Mouse (Mus musculus) megakaryocyte, embryonic 14.5 days (primary cell): ENCODE measurements around the gene AC134908.4. TPM values are rescaled to one million over a fixed set of nuclear protein-coding genes. Genes with fewer than 3 reads are reported as not detected.
"Not testable (repeated sequence)": the region's sequence is repeated elsewhere in the genome, so short reads cannot be mapped to it uniquely, and the experiment has no call there.

Source experiments
- H3K27me3 ChIP-seq: replicated peaks from 2 replicates; pipeline ENCODE3; 2012; ENCODE audit warnings: inconsistent platforms
- H3K36me3 ChIP-seq: replicated peaks from 2 replicates; pipeline ENCODE3; 2012; ENCODE audit warnings: low read length, inconsistent platforms, mixed read lengths
- H3K4me1 ChIP-seq: 2 replicates; pipeline ENCODE4 v1.6.1; 2012; ENCODE audit warnings: inconsistent platforms
- H3K4me3 ChIP-seq: replicated peaks from 2 replicates; pipeline ENCODE3; 2012; ENCODE audit warnings: moderate library complexity, mild to moderate bottlenecking, inconsistent platforms
- H3K9me3 ChIP-seq: 2 replicates; pipeline ENCODE4 v1.6.1; 2012; ENCODE audit warnings: inconsistent platforms
- FLI1 ChIP-seq: IDR thresholded peaks from 2 replicates; pipeline ENCODE4 v1.6.1; 2012; ENCODE audit warnings: low read length, inconsistent platforms, mixed read lengths
- GATA1 ChIP-seq: IDR thresholded peaks from 3 replicates; pipeline ENCODE4 v1.6.1; 2012; ENCODE audit warnings: mixed read lengths, low read length, inconsistent platforms, borderline replicate concordance
- polyA plus RNA-seq: library from polyadenylated mRNA; stranded (reverse); fragments of >175 nt; gene quantifications from 2 replicates; pipeline ENCODE4 v1.2.3, GENCODE M21; 2012; ENCODE audit warnings: low replicate concordance; ENCODE audit not compliant: insufficient read depth

AC134908.4 gene
- polyA plus RNA-seq, 1 experiment, result not detected

GRCm38 (mm10) chr17:25756378-25757242, 38.8 kb downstream of the AC134908.4 start:
- Histone ChIP-seq H3K4me3 (no peak overlapping the region), H3K9me3 (no peaks in the 10 kb centered on the region), H3K27me3 (peaks cover 72% of the 10 kb centered on the region), H3K36me3 (no peaks in the 10 kb centered on the region), H3K4me1 (no peaks in the 10 kb centered on the region)
- no peak for TF ChIP-seq FLI1
- no peak for TF ChIP-seq GATA1

DNA sequence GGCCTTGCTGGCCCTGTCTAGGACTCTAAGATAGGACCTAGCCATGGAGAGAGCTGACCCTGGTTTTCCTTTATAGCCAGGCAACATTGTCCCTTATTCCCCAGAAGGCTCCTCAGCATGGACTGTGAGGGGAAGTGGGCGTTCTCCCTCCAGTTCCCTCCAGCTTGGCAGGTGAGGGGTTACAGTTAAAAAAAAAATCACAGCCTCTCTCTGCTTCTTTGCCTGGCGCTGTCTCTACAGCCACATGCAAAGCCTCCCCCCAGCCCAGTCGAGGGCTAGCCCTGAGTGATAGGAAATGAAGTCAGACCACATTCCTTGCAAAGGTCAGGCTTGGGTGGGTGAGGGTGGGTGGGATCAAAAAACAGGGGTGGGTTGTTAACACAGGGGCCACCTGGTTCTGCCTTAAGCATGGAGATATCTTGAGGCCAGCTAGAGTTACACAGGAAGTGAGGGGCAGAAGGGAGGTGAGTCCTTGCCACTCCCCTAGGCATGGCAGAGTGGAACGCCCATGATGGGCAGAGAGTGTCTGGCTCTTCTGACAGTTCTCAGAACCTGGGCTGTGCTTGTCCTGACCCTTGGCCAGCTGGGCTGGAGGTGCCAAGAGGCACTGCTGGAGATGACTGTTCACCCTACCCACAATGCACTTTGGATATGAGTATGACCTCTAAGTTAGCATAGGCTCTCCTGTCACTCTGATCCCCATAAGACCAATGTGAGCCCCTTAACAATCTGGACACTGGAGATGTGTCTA, 39.7 kb downstream of the AC134908.4 start:
- H3K9me3 ChIP-seq, result no peaks in the 10 kb centered on the region
- TF ChIP-seq GATA1 (no peak), FLI1 (no peak)
- H3K36me3 ChIP-seq, result no peaks in the 10 kb centered on the region
- H3K27me3 ChIP-seq, result peaks cover 76% of the 10 kb centered on the region
- no peaks in the 10 kb centered on the region for H3K4me1 ChIP-seq
- no peak overlapping the region for H3K4me3 ChIP-seq

DNA sequence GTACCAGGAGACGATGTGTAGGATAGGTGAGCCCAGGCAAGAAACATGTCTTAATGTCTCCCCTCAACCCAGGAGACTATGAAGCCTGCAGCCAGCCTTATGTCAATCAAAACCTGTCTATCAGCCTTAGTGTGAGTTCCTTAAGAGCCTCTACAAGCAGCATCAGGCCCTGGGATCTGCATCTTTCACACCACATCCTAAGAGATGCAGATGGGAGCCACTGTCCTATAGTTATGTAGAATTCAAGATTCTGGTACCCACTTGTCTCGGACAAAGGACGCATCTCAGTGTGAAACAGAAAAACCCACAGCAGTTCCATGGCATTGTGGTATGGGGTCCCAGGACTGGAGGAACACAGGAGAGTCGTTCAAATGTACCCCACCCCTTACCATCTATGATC, 40.4 kb downstream of the AC134908.4 start:
- Histone ChIP-seq H3K27me3 (peaks cover 81% of the 10 kb centered on the region), H3K4me3 (no peak overlapping the region)
- TF ChIP-seq FLI1 (no peak), GATA1 (no peak)

GRCm38 (mm10) chr17:25754241-25754640, 41.2 kb downstream of the AC134908.4 start, which contains the start of gene Msln:
Gene Msln (minus strand): TSS chr17:25754378.
- H3K9me3 ChIP-seq, result no peaks in the 10 kb centered on the region
- no peak within 1 kb of the TSS for H3K4me3 ChIP-seq
- H3K27me3 ChIP-seq, result peaks cover 86% of the 10 kb centered on the region
- H3K36me3 ChIP-seq, result no peaks in the 10 kb centered on the region
- H3K4me1 ChIP-seq, result no peaks in the 10 kb centered on the region
- TF ChIP-seq GATA1 (no peak), FLI1 (no peak)

More for the DNA sequence above, 40.4 kb downstream of the AC134908.4 start:
- no peaks in the 10 kb centered on the region for H3K9me3 ChIP-seq
- no peaks in the 10 kb centered on the region for H3K4me1 ChIP-seq
- no peaks in the 10 kb centered on the region for H3K36me3 ChIP-seq

GRCm38 (mm10) chr17:25751446-25751845, 44.0 kb downstream of the AC134908.4 start:
- Histone ChIP-seq H3K4me1 (no peaks in the 10 kb centered on the region), H3K36me3 (no peaks in the 10 kb centered on the region), H3K9me3 (no peaks in the 10 kb centered on the region), H3K27me3 (peaks cover 83% of the 10 kb centered on the region), H3K4me3 (no peak overlapping the region)
- TF ChIP-seq GATA1 (no peak), FLI1 (no peak)

GRCm38 (mm10) chr17:25749314-25749713, 46.1 kb downstream of the AC134908.4 start:
- H3K9me3 ChIP-seq, result no peaks in the 10 kb centered on the region
- peaks cover 80% of the 10 kb centered on the region for H3K27me3 ChIP-seq
- no peak for TF ChIP-seq GATA1
- no peak for TF ChIP-seq FLI1

DNA sequence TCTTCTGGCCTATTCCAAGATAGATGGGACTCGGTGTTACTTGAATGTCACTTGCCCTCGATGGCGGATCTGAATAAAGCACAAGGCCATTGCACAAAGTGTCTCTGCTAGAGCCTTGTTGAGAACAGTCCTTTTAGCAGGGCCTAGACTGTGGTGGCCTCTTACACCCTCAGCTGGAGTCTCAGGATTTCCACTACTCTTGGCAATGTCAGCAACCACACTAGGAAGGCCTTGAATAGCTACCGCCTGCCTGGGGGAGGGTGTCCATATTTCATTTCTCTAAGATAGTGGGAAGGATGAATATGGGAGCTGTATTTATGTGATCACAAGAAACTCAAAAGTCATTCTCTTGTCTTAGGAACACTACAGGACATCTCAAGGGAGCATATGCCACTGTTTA, 47.2 kb downstream of the AC134908.4 start:
- Histone ChIP-seq H3K4me3 (no peak overlapping the region), H3K27me3 (peaks cover 77% of the 10 kb centered on the region), H3K36me3 (no peaks in the 10 kb centered on the region), H3K4me1 (no peaks in the 10 kb centered on the region), H3K9me3 (no peaks in the 10 kb centered on the region)
- no peak for TF ChIP-seq GATA1
- no peak for TF ChIP-seq FLI1

More at GRCm38 (mm10) chr17:25749314-25749713, 46.1 kb downstream of the AC134908.4 start:
- no peaks in the 10 kb centered on the region for H3K36me3 ChIP-seq
- H3K4me3 ChIP-seq, result no peak overlapping the region
- H3K4me1 ChIP-seq, result no peaks in the 10 kb centered on the region

- no peaks in the 10 kb centered on the region for H3K4me1 ChIP-seq
- no peak for TF ChIP-seq GATA1
- TF ChIP-seq FLI1, result no peak
- H3K36me3 ChIP-seq, result no peaks in the 10 kb centered on the region
- no peak overlapping the region for H3K4me3 ChIP-seq
- H3K9me3 ChIP-seq, result no peaks in the 10 kb centered on the region
- H3K27me3 ChIP-seq, result peaks cover 60% of the 10 kb centered on the region
Measured at GRCm38 (mm10) chr17:25744311-25744710, 51.1 kb downstream of the AC134908.4 start.

GRCm38 (mm10) chr17:25743831-25744230, 51.6 kb downstream of the AC134908.4 start:
- Histone ChIP-seq H3K9me3 (no peaks in the 10 kb centered on the region), H3K4me1 (no peaks in the 10 kb centered on the region), H3K4me3 (no peak overlapping the region), H3K36me3 (no peaks in the 10 kb centered on the region), H3K27me3 (peaks cover 62% of the 10 kb centered on the region)
- TF ChIP-seq FLI1 (no peak), GATA1 (no peak)

- peaks cover 70% of the 10 kb centered on the region for H3K27me3 ChIP-seq
- H3K36me3 ChIP-seq, H3K4me1 ChIP-seq, H3K9me3 ChIP-seq, H3K4me3 ChIP-seq: not testable (repeated sequence)
Measured at GRCm38 (mm10) chr17:25741471-25741870, 54.0 kb downstream of the AC134908.4 start.

Other genes starting within 250 kb of the AC134908.4 start
- 3.8 TPM in 1 of 2 replicates, not detected in the other for gene Sox8, start 225.0 kb downstream of the AC134908.4 start, polyA plus RNA-seq
- 17.8 and 34.8 TPM in 2 replicates for gene Lmf1, start 216.6 kb downstream of the AC134908.4 start, polyA plus RNA-seq
- not detected in 2 replicates for gene Gng13, start 78.5 kb downstream of the AC134908.4 start, polyA plus RNA-seq
- 4.6 and 30.7 TPM in 2 replicates for gene Chtf18, start 68.2 kb downstream of the AC134908.4 start, polyA plus RNA-seq
- gene Rpusd1, start 68.0 kb downstream of the AC134908.4 start, polyA plus RNA-seq, result 27.9 and 63.5 TPM in 2 replicates
- gene Mslnl, start 59.6 kb downstream of the AC134908.4 start, polyA plus RNA-seq, result 1.1 TPM in 1 of 2 replicates, not detected in the other
- not detected in 2 replicates for gene Msln, start 41.3 kb downstream of the AC134908.4 start, polyA plus RNA-seq
- gene Narfl, start 21.9 kb downstream of the AC134908.4 start, polyA plus RNA-seq, result 5.5 and 12.7 TPM in 2 replicates
- gene Haghl, start 10.0 kb downstream of the AC134908.4 start, polyA plus RNA-seq, result 14.8 and 29.7 TPM in 2 replicates
- not detected in 2 replicates for gene Ccdc78, start 9.1 kb downstream of the AC134908.4 start, polyA plus RNA-seq
- 17.4 and 23.4 TPM in 2 replicates for gene Fam173a, start 2.8 kb downstream of the AC134908.4 start, polyA plus RNA-seq
- 59.9 and 91.1 TPM in 2 replicates for gene Metrn, start 1.5 kb upstream of the AC134908.4 start, polyA plus RNA-seq
- gene Fbxl16, start 13.4 kb upstream of the AC134908.4 start, polyA plus RNA-seq, result 0.15 TPM in 1 of 2 replicates, not detected in the other
- gene Wdr24, start 28.0 kb upstream of the AC134908.4 start, polyA plus RNA-seq, result 6.4 and 8.2 TPM in 2 replicates
- gene Jmjd8, start 33.2 kb upstream of the AC134908.4 start, polyA plus RNA-seq, result 2.4 and 7.8 TPM in 2 replicates
- gene Stub1, start 37.7 kb upstream of the AC134908.4 start, polyA plus RNA-seq, result 34.5 and 115 TPM in 2 replicates
- 2.9 and 3.8 TPM in 2 replicates for gene Rhbdl1, start 41.6 kb upstream of the AC134908.4 start, polyA plus RNA-seq
- gene Gm20683, start 46.1 kb upstream of the AC134908.4 start, polyA plus RNA-seq, result 3.0 and 5.2 TPM in 2 replicates
- gene Rhot2, start 49.2 kb upstream of the AC134908.4 start, polyA plus RNA-seq, result 59.4 and 75.2 TPM in 2 replicates
- gene Wdr90, start 65.8 kb upstream of the AC134908.4 start, polyA plus RNA-seq, result 6.0 and 10.1 TPM in 2 replicates
- gene Mcrip2, start 73.1 kb upstream of the AC134908.4 start, polyA plus RNA-seq, result 77.6 and 205 TPM in 2 replicates
- 22.6 and 23.9 TPM in 2 replicates for gene Mettl26, start 79.4 kb upstream of the AC134908.4 start, polyA plus RNA-seq
- gene Wfikkn1, start 85.2 kb upstream of the AC134908.4 start, polyA plus RNA-seq, result 1.9 and 3.1 TPM in 2 replicates
- 8.8 and 24.8 TPM in 2 replicates for gene Rab40c, start 124.1 kb upstream of the AC134908.4 start, polyA plus RNA-seq
- gene Pigq, start 149.3 kb upstream of the AC134908.4 start, polyA plus RNA-seq, result 48.5 and 65.5 TPM in 2 replicates
- gene Nhlrc4, start 149.3 kb upstream of the AC134908.4 start, polyA plus RNA-seq, result not detected in 2 replicates
- not detected in 2 replicates for gene A930017K11Rik, start 156.9 kb upstream of the AC134908.4 start, polyA plus RNA-seq
- gene Capn15, start 190.1 kb upstream of the AC134908.4 start, polyA plus RNA-seq, result 12.2 and 39.3 TPM in 2 replicates